Mouse (Mus musculus) stomach, embryonic 16.5 days (tissue): ENCODE results near the gene Ccdc152. TPM values are rescaled to one million over a fixed set of nuclear protein-coding genes. Genes with fewer than 3 reads are reported as not detected.

ENCODE experiments used
- polyA plus RNA-seq: library from polyadenylated mRNA; unstranded; fragments of >200 nt; fragmentation: Nextera tagmentation; extraction: Ambion mirVana; gene quantifications from 2 replicates; pipeline ENCODE4 v1.2.1, GENCODE M21; 2015

The Ccdc152 gene
- polyA plus RNA-seq, 1 experiment from 2014 or later, result 0.28 TPM

Other genes starting within 250 kb of the Ccdc152 start
- gene Selenop, start 35.0 kb downstream of the Ccdc152 start, polyA plus RNA-seq, result 377 and 381 TPM in 2 replicates